Mouse (Mus musculus) induced T-regulatory cell, adult 2 months (primary cell): ENCODE measurements at regions not wholly inside any gene's neighbourhood (a gene's known extent, or its start where the extent isn't known, plus 50 kb on each side); places are given as distances from the start of the nearest gene placed in this dataset.

Experiments
- DNase-seq: peaks from one replicate; pipeline ENCODE4 v3.0.0-alpha.2; 2012; ENCODE audit warnings: low read depth

- DNase-seq, result peak; percentile 30
These were observed 1234.6 kb upstream of the A1bg start for GRCm38 (mm10) chr15:62157200-62158033.

GRCm38 (mm10) chr15:62153222-62153621 lies 1230.4 kb upstream of the A1bg start:
- DNase-seq, result peak; percentile 17

GRCm38 (mm10) chr15:62152133-62152532 lies 1229.3 kb upstream of the A1bg start:
- no peak for DNase-seq

GRCm38 (mm10) chr15:62151690-62152089 lies 1228.9 kb upstream of the A1bg start:
- no peak for DNase-seq

GRCm38 (mm10) chr15:62150296-62150695 lies 1227.5 kb upstream of the A1bg start:
- DNase-seq, result no peak

- no peak for DNase-seq
These were observed 1225.9 kb upstream of the A1bg start for GRCm38 (mm10) chr15:62148680-62149237.

GRCm38 (mm10) chr15:62147343-62147953 lies 1224.6 kb upstream of the A1bg start:
- DNase-seq, result peak; percentile 19

GRCm38 (mm10) chr15:62145643-62146285 lies 1223.0 kb upstream of the A1bg start:
- DNase-seq, result peak; percentile 35

- peak; percentile 83 for DNase-seq
These were observed 1222.2 kb upstream of the A1bg start for GRCm38 (mm10) chr15:62144776-62145564.

GRCm38 (mm10) chr15:62139859-62140258 lies 1217.0 kb upstream of the A1bg start:
- no peak for DNase-seq

GRCm38 (mm10) chr15:62139192-62139591 lies 1216.4 kb upstream of the A1bg start:
- DNase-seq, result no peak

GRCm38 (mm10) chr15:62138701-62139100 lies 1215.9 kb upstream of the A1bg start:
- DNase-seq, result peak; percentile 34

GRCm38 (mm10) chr15:62136932-62137594 lies 1214.3 kb upstream of the A1bg start:
- DNase-seq, result no peak

GRCm38 (mm10) chr15:62134835-62135234 lies 1212.0 kb upstream of the A1bg start:
- no peak for DNase-seq

- no peak for DNase-seq
These were observed 1211.5 kb upstream of the A1bg start for GRCm38 (mm10) chr15:62134308-62134707.

GRCm38 (mm10) chr15:62132895-62133294 lies 1210.1 kb upstream of the A1bg start:
- DNase-seq, result no peak

GRCm38 (mm10) chr15:62131686-62132085 lies 1208.9 kb upstream of the A1bg start:
- no peak for DNase-seq

GRCm38 (mm10) chr15:62130530-62130929 lies 1207.7 kb upstream of the A1bg start:
- no peak for DNase-seq

- no peak for DNase-seq
These were observed 1205.9 kb upstream of the A1bg start for GRCm38 (mm10) chr15:62128546-62129212.

GRCm38 (mm10) chr15:62127602-62128158 lies 1204.9 kb upstream of the A1bg start:
- DNase-seq, result no peak
